Mouse (Mus musculus) liver, embryonic 14.5 days (tissue): ENCODE measurements around the gene Ephb3. TPM values are rescaled to one million over a fixed set of nuclear protein-coding genes. Genes with fewer than 3 reads are reported as not detected.

Experiments
- ATAC-seq: fragments of 200-750 bp; cut with Nextera tagmentation; 2 replicates; pipeline ENCODE4 v1.8.0; 2017; ENCODE audit warnings: moderate number of reproducible peaks, mild to moderate bottlenecking, moderate library complexity; ENCODE audit not compliant: insufficient read depth
- DNase-seq, 3 experiments: peaks; one replicate each; pipeline ENCODE4 v3.0.0-alpha.2; 2012 to 2013; ENCODE audit warnings: low read depth in 3 of 3, low spot score in 3 of 3
- H3K27ac ChIP-seq: fragments of 300-500 bp; sonication (generic); 2 replicates; pipeline ENCODE4 v1.5.1; 2014; ENCODE audit warnings: moderate library complexity, mild to moderate bottlenecking, control low read depth, inconsistent platforms
- H3K27me3 ChIP-seq: fragments of 300-500 bp; sonication (generic); 2 replicates; pipeline ENCODE4 v1.6.1; 2014; ENCODE audit warnings: mild to moderate bottlenecking, low read length, moderate library complexity; ENCODE audit not compliant: control insufficient read depth, insufficient read depth
- H3K36me3 ChIP-seq: fragments of 300-500 bp; sonication (generic); replicated peaks from 2 replicates; pipeline ENCODE4 v1.6.1; 2014; ENCODE audit warnings: low read depth; ENCODE audit not compliant: control insufficient read depth, insufficient read depth
- H3K4me1 ChIP-seq, 2 experiments: fragments of 200-500 bp in 1 of 2; fragments of 300-500 bp in 1 of 2; sonication (generic) in 1 of 2; replicated peaks; 2 replicates each; pipeline ENCODE4 v1.6.1; 2012 to 2014; ENCODE audit warnings: antibody characterized with exemption in 1 of 2, inconsistent platforms in 1 of 2, low read length in 1 of 2; ENCODE audit not compliant: control insufficient read depth in 2 of 2, insufficient read depth in 2 of 2
- H3K4me2 ChIP-seq: fragments of 300-500 bp; sonication (generic); 2 replicates; pipeline ENCODE4 v1.6.1; 2014; ENCODE audit warnings: low read depth, mild to moderate bottlenecking, control low read depth, moderate library complexity
- H3K4me3 ChIP-seq, 2 experiments: fragments of 200-500 bp in 1 of 2; fragments of 300-500 bp in 1 of 2; sonication (generic) in 1 of 2; 2 replicates each; pipeline ENCODE4 v1.5.1; 2012 to 2014; ENCODE audit warnings: low read depth in 2 of 2, low read length in 2 of 2, mild to moderate bottlenecking in 2 of 2, control low read depth in 1 of 2, inconsistent platforms in 1 of 2, moderate library complexity in 1 of 2; ENCODE audit not compliant: insufficient read depth in 1 of 2
- H3K9ac ChIP-seq: fragments of 300-500 bp; sonication (generic); replicated peaks from 2 replicates; pipeline ENCODE4 v1.6.1; 2014; ENCODE audit warnings: mild to moderate bottlenecking, control low read depth, moderate library complexity
- H3K9me3 ChIP-seq: fragments of 300-500 bp; sonication (generic); 2 replicates; pipeline ENCODE4 v1.6.1; 2016; ENCODE audit warnings: low read length, mixed read lengths; ENCODE audit not compliant: control insufficient read depth
- CTCF ChIP-seq: IDR thresholded peaks from 2 replicates; pipeline ENCODE4 v1.5.1; 2016; ENCODE audit warnings: antibody characterized with exemption, low read depth, control low read depth
- EP300 ChIP-seq: IDR thresholded peaks from 2 replicates; pipeline ENCODE4 v1.6.1; 2016; ENCODE audit warnings: antibody characterized with exemption, low read depth
- WGBS: fragments of 180-500 bp; shearing (Covaris S2); extraction: QIAGEN DNeasy Blood & Tissue Kit; methylation state at CpG from one replicate; pipeline ENCODE4 v1.1.7; 2014; ENCODE audit not compliant: insufficient replicate concordance; 5-methylcytosine and 5-hydroxymethylcytosine counted together
- microRNA-seq: library from miRNA; unstranded; fragments of <30 nt; microRNA quantifications from one replicate; pipeline ENCODE4, GENCODE M21; 2016
- polyA plus RNA-seq, 2 experiments: library from polyadenylated mRNA; depleted of rRNA in 1 of 2; stranded (reverse) in 1 of 2; unstranded in 1 of 2; fragments of >200 nt; fragmentation: Nextera tagmentation in 1 of 2; extraction: Ambion mirVana in 1 of 2; gene quantifications; 2 replicates each; pipeline versions ENCODE4 v1.2.1 to v1.2.3; 2012 to 2014

The Ephb3 gene
- polyA plus RNA-seq, 2 experiments: 0.47 to 0.48 TPM

DNA sequence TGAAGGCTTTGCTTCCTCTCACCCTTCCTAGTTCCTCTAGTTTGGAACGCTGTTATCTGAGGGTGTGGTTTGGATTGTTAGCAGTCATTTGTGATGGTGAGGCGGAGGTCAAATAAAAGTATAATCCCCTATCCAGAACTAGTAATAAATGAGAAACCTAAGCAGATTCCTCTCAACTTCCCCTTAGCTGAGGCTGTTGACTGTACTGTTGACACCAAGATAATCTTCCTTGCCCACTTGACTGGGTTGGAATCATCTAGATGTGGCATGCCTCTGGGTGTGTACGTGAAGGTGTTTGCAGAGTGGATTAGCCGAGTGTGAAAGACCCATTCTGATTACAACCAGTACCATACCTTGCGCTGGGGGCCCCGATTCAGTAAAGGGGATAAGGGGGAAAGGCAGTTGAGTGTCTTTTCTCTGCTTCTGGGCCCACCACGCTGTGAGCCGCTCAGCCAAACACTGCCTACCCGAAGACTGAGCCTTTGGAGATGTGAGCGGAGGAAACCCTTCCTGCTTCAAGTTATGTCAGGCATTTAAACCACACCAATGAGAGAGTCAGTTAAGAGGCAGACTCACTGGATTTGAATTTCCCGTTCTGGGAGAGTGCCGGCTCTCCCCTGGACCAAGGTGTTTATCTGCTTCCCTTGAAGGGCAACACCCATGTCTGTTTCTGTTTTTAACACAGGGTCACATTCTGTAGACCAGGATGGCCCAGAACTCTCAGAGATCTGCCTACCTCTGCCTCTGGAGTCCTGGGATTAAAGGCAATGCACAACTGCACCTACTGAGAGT is 52.2 kb downstream of the Ephb3 start:
- no peaks in the 10 kb centered on the region for H3K9me3 ChIP-seq
- H3K4me3 ChIP-seq: no peak overlapping the region
- H3K4me1 ChIP-seq: no peaks in the 10 kb centered on the region
- H3K9ac ChIP-seq: no peak overlapping the region
- ATAC-seq (no peak), DNase-seq (no peak)
- H3K27ac ChIP-seq: no peak overlapping the region
- WGBS: 55% methylated on average over 12 of the region's 12 CpGs
- TF ChIP-seq EP300: no peak
- no peak for TF ChIP-seq CTCF
- H3K4me2 ChIP-seq: no peak overlapping the region
- H3K27me3 ChIP-seq: no peaks in the 10 kb centered on the region; the same call in 1 of the 2 replicates
- no peaks in the 10 kb centered on the region for H3K36me3 ChIP-seq

GRCm38 (mm10) chr16:21265417-21265816 is 60.9 kb downstream of the Ephb3 start:
- H3K27me3 ChIP-seq: no peaks in the 10 kb centered on the region
- TF ChIP-seq EP300 (no peak), CTCF (no peak)
- H3K9ac ChIP-seq: no peak overlapping the region
- ATAC-seq (no peak), DNase-seq (no peak)
- H3K4me1 ChIP-seq: no peaks in the 10 kb centered on the region
- H3K4me3 ChIP-seq: no peak overlapping the region
- no peak overlapping the region for H3K4me2 ChIP-seq
- H3K36me3 ChIP-seq: no peaks in the 10 kb centered on the region
- no peaks in the 10 kb centered on the region for H3K9me3 ChIP-seq
- 73% methylated on average over 7 of the region's 7 CpGs for WGBS
- H3K27ac ChIP-seq: no peak overlapping the region

DNA sequence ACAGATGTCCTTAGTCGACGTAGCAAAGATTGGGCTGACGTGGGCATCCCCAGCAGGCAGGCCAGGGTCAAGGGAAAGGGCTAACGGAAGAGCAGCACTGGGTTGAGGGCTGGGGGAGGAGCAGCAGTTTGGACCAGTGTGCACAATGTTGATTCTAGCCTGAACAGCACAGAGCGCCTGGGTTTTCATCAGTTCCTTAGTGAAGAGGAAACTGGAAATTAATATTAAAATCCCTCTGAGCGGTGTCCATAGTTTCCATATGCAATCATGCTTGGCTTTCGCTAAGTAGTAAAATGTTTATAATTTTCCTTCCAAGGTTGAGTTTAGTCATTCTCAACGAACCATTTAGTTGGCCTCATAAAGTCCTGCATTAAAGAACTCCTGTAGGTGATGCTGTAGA is 65.2 kb downstream of the Ephb3 start:
- WGBS: 57% methylated on average over 8 of the region's 8 CpGs
- TF ChIP-seq EP300 (no peak), CTCF (no peak)
- Histone ChIP-seq H3K9me3 (no peaks in the 10 kb centered on the region), H3K4me1 (no peaks in the 10 kb centered on the region), H3K27ac (no peak overlapping the region), H3K36me3 (no peaks in the 10 kb centered on the region), H3K4me2 (no peak overlapping the region), H3K4me3 (no peak overlapping the region), H3K27me3 (no peaks in the 10 kb centered on the region), H3K9ac (no peak overlapping the region)
- ATAC-seq (no peak), DNase-seq (no peak)

- WGBS: 53% methylated on average over 6 of the region's 6 CpGs
- no peak for DNase-seq
- H3K36me3 ChIP-seq: no peaks in the 10 kb centered on the region
- H3K4me2 ChIP-seq: no peak overlapping the region
- no peaks in the 10 kb centered on the region for H3K4me1 ChIP-seq
- H3K9me3 ChIP-seq: no peaks in the 10 kb centered on the region
- no peak overlapping the region for H3K9ac ChIP-seq
- H3K27ac ChIP-seq: no peak overlapping the region
- no peaks in the 10 kb centered on the region for H3K27me3 ChIP-seq
- H3K4me3 ChIP-seq: no peak overlapping the region
- TF ChIP-seq CTCF: no peak
- TF ChIP-seq EP300: no peak
- no peak for ATAC-seq
Measured at GRCm38 (mm10) chr16:21271773-21272247, 67.3 kb downstream of the Ephb3 start.

GRCm38 (mm10) chr16:21272748-21273147 is 68.2 kb downstream of the Ephb3 start:
- Histone ChIP-seq H3K4me1 (no peaks in the 10 kb centered on the region), H3K4me2 (no peak overlapping the region), H3K27ac (no peak overlapping the region), H3K9ac (no peak overlapping the region), H3K36me3 (no peaks in the 10 kb centered on the region), H3K9me3 (no peaks in the 10 kb centered on the region), H3K4me3 (no peak overlapping the region), H3K27me3 (no peaks in the 10 kb centered on the region)
- DNase-seq (no peak), ATAC-seq (no peak)
- TF ChIP-seq CTCF (no peak), EP300 (no peak)
- WGBS: 39% methylated on average over 4 of the region's 4 CpGs

Small RNA genes lying within 50 kb of the gene (microRNA-seq; reads per million reads assigned to microRNA genes)
- gene Mir7680: not detected

Other genes starting within 250 kb of the Ephb3 start
- not detected in 2 replicates for gene Teddm3, start 50.8 kb upstream of the Ephb3 start, polyA plus RNA-seq (2012; rRNA removed)
- gene Teddm3, start 50.8 kb upstream of the Ephb3 start, polyA plus RNA-seq (2014; fragmentation: Nextera tagmentation; extraction: Ambion mirVana): not detected in 2 replicates
- gene Vps8, start 218.4 kb downstream of the Ephb3 start, polyA plus RNA-seq (2012; rRNA removed): 1.9 and 3.0 TPM in 2 replicates
- 4.9 and 5.1 TPM in 2 replicates for gene Vps8, start 218.4 kb downstream of the Ephb3 start, polyA plus RNA-seq (2014; fragmentation: Nextera tagmentation; extraction: Ambion mirVana)